Mouse (Mus musculus): ENCODE data around the gene Fam8a1. TPM values are rescaled to one million over a fixed set of nuclear protein-coding genes. Genes with fewer than 3 reads are reported as not detected.

Fam8a1 gene
- polyA plus RNA-seq, 1 experiment: 16.9 TPM

- under 1% methylated on average over 67 of the region's 96 CpGs for WGBS
These were observed 424 bp downstream of the Fam8a1 start for GRCm38 (mm10) chr13:46669620-46670271.

GRCm38 (mm10) chr13:46670514-46670913, 1.2 kb downstream of the Fam8a1 start:
- Histone ChIP-seq H3K4me1 (ENCODE audit: control insufficient read depth, insufficient read depth, low read length) (peaks cover 3% of the 10 kb centered on the region; the same call in 1 of the 2 replicates), H3K4me3 (replicated peaks; ENCODE audit: extremely low read depth, low read depth, low read length) (peak overlapping the region; percentile 24)
- WGBS: 46% methylated on average over 9 of the region's 9 CpGs
- DNase-seq: peak; percentile 14
- no peak for TF ChIP-seq POLR2A (IDR thresholded peaks at IDR 0.05; ENCODE audit: borderline replicate concordance, extremely low read depth, low read depth, low read length)
- no peak for TF ChIP-seq CTCF (IDR thresholded peaks at IDR 0.05; ENCODE audit: insufficient read depth, low read length)

More at GRCm38 (mm10) chr13:46669620-46670271, 424 bp downstream of the Fam8a1 start:
- DNase-seq: no peak
- peaks cover 3% of the 10 kb centered on the region; the same call in 1 of the 2 replicates for H3K4me1 ChIP-seq (ENCODE audit: control insufficient read depth, insufficient read depth, low read length)
- no peak for TF ChIP-seq POLR2A (IDR thresholded peaks at IDR 0.05; ENCODE audit: borderline replicate concordance, extremely low read depth, low read depth, low read length)
- no peak for TF ChIP-seq CTCF (IDR thresholded peaks at IDR 0.05; ENCODE audit: insufficient read depth, low read length)
- H3K4me3 ChIP-seq (replicated peaks; ENCODE audit: extremely low read depth, low read depth, low read length): peak overlapping the region; percentile 87

GRCm38 (mm10) chr13:46674601-46675000, 5.3 kb downstream of the Fam8a1 start:
- WGBS: 68% methylated on average over 2 of the region's 2 CpGs
- no peak for DNase-seq
- TF ChIP-seq POLR2A (IDR thresholded peaks at IDR 0.05; ENCODE audit: borderline replicate concordance, extremely low read depth, low read depth, low read length) (no peak), CTCF (IDR thresholded peaks at IDR 0.05; ENCODE audit: insufficient read depth, low read length) (no peak)

GRCm38 (mm10) chr13:46677721-46678120, 8.4 kb downstream of the Fam8a1 start:
- WGBS: 78% methylated on average over 4 of the region's 4 CpGs
- no peak for DNase-seq
- TF ChIP-seq CTCF (IDR thresholded peaks at IDR 0.05; ENCODE audit: insufficient read depth, low read length) (no peak), POLR2A (IDR thresholded peaks at IDR 0.05; ENCODE audit: borderline replicate concordance, extremely low read depth, low read depth, low read length) (no peak)
- no peaks in the 10 kb centered on the region; the same call in 1 of the 2 replicates for H3K4me1 ChIP-seq (ENCODE audit: control insufficient read depth, insufficient read depth, low read length)
- H3K4me3 ChIP-seq (replicated peaks; ENCODE audit: extremely low read depth, low read depth, low read length): no peak overlapping the region

More at GRCm38 (mm10) chr13:46674601-46675000, 5.3 kb downstream of the Fam8a1 start:
- no peak overlapping the region for H3K4me3 ChIP-seq (replicated peaks; ENCODE audit: extremely low read depth, low read depth, low read length)
- H3K4me1 ChIP-seq (ENCODE audit: control insufficient read depth, insufficient read depth, low read length): peaks cover 3% of the 10 kb centered on the region; the same call in 1 of the 2 replicates

GRCm38 (mm10) chr13:46682921-46683320, 13.6 kb downstream of the Fam8a1 start:
- Histone ChIP-seq H3K4me3 (replicated peaks; ENCODE audit: extremely low read depth, low read depth, low read length) (no peak overlapping the region), H3K4me1 (ENCODE audit: control insufficient read depth, insufficient read depth, low read length) (no peaks in the 10 kb centered on the region)
- 78% methylated on average over 2 of the region's 2 CpGs for WGBS
- no peak for TF ChIP-seq POLR2A (IDR thresholded peaks at IDR 0.05; ENCODE audit: borderline replicate concordance, extremely low read depth, low read depth, low read length)
- no peak for TF ChIP-seq CTCF (IDR thresholded peaks at IDR 0.05; ENCODE audit: insufficient read depth, low read length)
- DNase-seq: no peak

GRCm38 (mm10) chr13:46683370-46683769, 14.0 kb downstream of the Fam8a1 start:
- 76% methylated on average over 1 of the region's 1 CpGs for WGBS
- no peak overlapping the region for H3K4me3 ChIP-seq (replicated peaks; ENCODE audit: extremely low read depth, low read depth, low read length)
- no peak for DNase-seq
- TF ChIP-seq POLR2A (IDR thresholded peaks at IDR 0.05; ENCODE audit: borderline replicate concordance, extremely low read depth, low read depth, low read length): no peak
- no peak for TF ChIP-seq CTCF (IDR thresholded peaks at IDR 0.05; ENCODE audit: insufficient read depth, low read length)
- no peaks in the 10 kb centered on the region for H3K4me1 ChIP-seq (ENCODE audit: control insufficient read depth, insufficient read depth, low read length)

GRCm38 (mm10) chr13:46690559-46691241, 21.4 kb downstream of the Fam8a1 start:
- no peak for DNase-seq
- 71% methylated on average over 4 of the region's 4 CpGs for WGBS
- no peak overlapping the region for H3K4me3 ChIP-seq (replicated peaks; ENCODE audit: extremely low read depth, low read depth, low read length)
- H3K4me1 ChIP-seq (ENCODE audit: control insufficient read depth, insufficient read depth, low read length): no peaks in the 10 kb centered on the region
- TF ChIP-seq CTCF (IDR thresholded peaks at IDR 0.05; ENCODE audit: insufficient read depth, low read length) (no peak), POLR2A (IDR thresholded peaks at IDR 0.05; ENCODE audit: borderline replicate concordance, extremely low read depth, low read depth, low read length) (no peak)

GRCm38 (mm10) chr13:46695296-46695908, 26.1 kb downstream of the Fam8a1 start:
- Histone ChIP-seq H3K4me1 (ENCODE audit: control insufficient read depth, insufficient read depth, low read length) (peaks cover 7% of the 10 kb centered on the region; the same call in 1 of the 2 replicates), H3K4me3 (replicated peaks; ENCODE audit: extremely low read depth, low read depth, low read length) (no peak overlapping the region)
- 62% methylated on average over 1 of the region's 1 CpGs for WGBS
- no peak for TF ChIP-seq POLR2A (IDR thresholded peaks at IDR 0.05; ENCODE audit: borderline replicate concordance, extremely low read depth, low read depth, low read length)
- TF ChIP-seq CTCF (IDR thresholded peaks at IDR 0.05; ENCODE audit: insufficient read depth, low read length): no peak
- DNase-seq: no peak

GRCm38 (mm10) chr13:46695932-46696331, 26.6 kb downstream of the Fam8a1 start:
- H3K4me3 ChIP-seq (replicated peaks; ENCODE audit: extremely low read depth, low read depth, low read length): no peak overlapping the region
- DNase-seq: no peak
- 75% methylated on average over 1 of the region's 1 CpGs for WGBS
- TF ChIP-seq POLR2A (IDR thresholded peaks at IDR 0.05; ENCODE audit: borderline replicate concordance, extremely low read depth, low read depth, low read length) (no peak), CTCF (IDR thresholded peaks at IDR 0.05; ENCODE audit: insufficient read depth, low read length) (no peak)
- peaks cover 7% of the 10 kb centered on the region; the same call in 1 of the 2 replicates for H3K4me1 ChIP-seq (ENCODE audit: control insufficient read depth, insufficient read depth, low read length)
